Mouse (Mus musculus) bone marrow macrophage, adult 2 months (primary cell): Measurements from ENCODE around the gene Zfp282. TPM values are rescaled to one million over a fixed set of nuclear protein-coding genes. Genes with fewer than 3 reads are reported as not detected.

Source experiments
- H3K27ac ChIP-seq: 2 replicates; pipeline ENCODE4 v1.5.1; 2012; ENCODE audit warnings: low read depth, low read length; ENCODE audit not compliant: insufficient read depth
- H3K4me1 ChIP-seq: 2 replicates; pipeline ENCODE4 v1.6.1; 2012; ENCODE audit warnings: low read length; ENCODE audit not compliant: control insufficient read depth, insufficient read depth
- H3K4me3 ChIP-seq: 2 replicates; pipeline ENCODE4 v1.5.1; 2012; ENCODE audit warnings: mild to moderate bottlenecking, low read length, moderate library complexity; ENCODE audit not compliant: insufficient read depth
- CTCF ChIP-seq: IDR thresholded peaks from 2 replicates; pipeline ENCODE4 v1.5.1; 2012; ENCODE audit warnings: low read depth, mild to moderate bottlenecking, low read length, moderate library complexity
- POLR2A ChIP-seq: IDR thresholded peaks from 2 replicates; pipeline ENCODE4 v1.6.1; 2012; ENCODE audit warnings: mild to moderate bottlenecking, low read depth, low read length, borderline replicate concordance
- polyA plus RNA-seq: library from polyadenylated mRNA; stranded (reverse); fragments of >200 nt; gene quantifications from 2 replicates; pipeline ENCODE4 v1.2.4, GENCODE M21; 2012; ENCODE audit not compliant: missing spikeins, insufficient read depth, insufficient read length

The Zfp282 gene
- polyA plus RNA-seq, 1 experiment: 6.6 TPM

GRCm38 (mm10) chr6:47888812-47889383 lies 11.9 kb downstream of the Zfp282 start:
- TF ChIP-seq CTCF: no peak
- no peak for TF ChIP-seq POLR2A
- no peak overlapping the region for H3K4me3 ChIP-seq
- peaks cover 15% of the 10 kb centered on the region for H3K4me1 ChIP-seq
- H3K27ac ChIP-seq: peak overlapping the region; percentile 27; the same call in 1 of the 2 replicates

DNA sequence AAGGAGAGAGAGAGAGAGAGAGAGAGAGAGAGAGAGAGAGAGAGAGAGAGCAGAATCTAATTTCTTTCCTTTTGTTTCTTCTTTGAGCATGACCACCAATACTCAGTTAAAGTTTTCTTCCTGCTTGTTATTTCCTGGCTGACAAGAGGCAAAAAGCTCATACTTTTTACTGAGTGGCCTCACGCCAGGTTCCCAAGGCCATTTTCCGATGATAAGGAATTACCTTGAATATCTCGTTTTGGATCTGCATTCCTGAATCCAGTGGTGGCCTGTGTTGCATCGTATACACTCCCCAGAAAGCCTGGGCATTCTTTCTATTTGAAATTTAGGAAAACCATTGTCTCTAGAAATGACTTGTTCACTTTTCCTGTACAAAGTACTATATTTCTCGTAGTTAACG lies 22.4 kb downstream of the Zfp282 start:
- no peaks in the 10 kb centered on the region for H3K4me1 ChIP-seq
- no peak for TF ChIP-seq CTCF
- TF ChIP-seq POLR2A: no peak
- H3K4me3 ChIP-seq: no peak overlapping the region
- no peak overlapping the region for H3K27ac ChIP-seq

DNA sequence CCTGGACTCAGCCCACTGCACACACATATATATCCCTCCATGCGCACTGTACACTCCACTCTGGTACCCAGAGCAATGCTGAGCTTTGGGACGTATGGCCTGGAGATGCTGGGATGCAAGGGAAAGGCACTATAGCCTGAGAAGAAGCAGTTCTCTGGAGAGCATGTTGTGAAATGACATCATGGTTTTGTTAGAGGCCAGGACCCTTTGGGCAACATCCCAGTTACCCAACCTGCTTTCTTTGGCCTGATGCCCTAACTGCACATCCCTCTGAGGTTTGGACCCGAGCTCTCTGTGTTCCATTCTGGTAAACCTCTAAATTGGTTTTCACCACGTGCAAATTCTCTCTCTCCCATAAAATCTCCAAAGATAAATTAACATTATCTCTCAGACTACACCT lies 26.6 kb downstream of the Zfp282 start:
- H3K27ac ChIP-seq: no peak overlapping the region
- H3K4me1 ChIP-seq: no peaks in the 10 kb centered on the region
- TF ChIP-seq POLR2A (no peak), CTCF (no peak)
- H3K4me3 ChIP-seq: no peak overlapping the region

GRCm38 (mm10) chr6:47904361-47904760 lies 27.4 kb downstream of the Zfp282 start:
- no peak for TF ChIP-seq POLR2A
- TF ChIP-seq CTCF: no peak
- Histone ChIP-seq H3K4me3 (no peak overlapping the region), H3K27ac (no peak overlapping the region), H3K4me1 (no peaks in the 10 kb centered on the region)

DNA sequence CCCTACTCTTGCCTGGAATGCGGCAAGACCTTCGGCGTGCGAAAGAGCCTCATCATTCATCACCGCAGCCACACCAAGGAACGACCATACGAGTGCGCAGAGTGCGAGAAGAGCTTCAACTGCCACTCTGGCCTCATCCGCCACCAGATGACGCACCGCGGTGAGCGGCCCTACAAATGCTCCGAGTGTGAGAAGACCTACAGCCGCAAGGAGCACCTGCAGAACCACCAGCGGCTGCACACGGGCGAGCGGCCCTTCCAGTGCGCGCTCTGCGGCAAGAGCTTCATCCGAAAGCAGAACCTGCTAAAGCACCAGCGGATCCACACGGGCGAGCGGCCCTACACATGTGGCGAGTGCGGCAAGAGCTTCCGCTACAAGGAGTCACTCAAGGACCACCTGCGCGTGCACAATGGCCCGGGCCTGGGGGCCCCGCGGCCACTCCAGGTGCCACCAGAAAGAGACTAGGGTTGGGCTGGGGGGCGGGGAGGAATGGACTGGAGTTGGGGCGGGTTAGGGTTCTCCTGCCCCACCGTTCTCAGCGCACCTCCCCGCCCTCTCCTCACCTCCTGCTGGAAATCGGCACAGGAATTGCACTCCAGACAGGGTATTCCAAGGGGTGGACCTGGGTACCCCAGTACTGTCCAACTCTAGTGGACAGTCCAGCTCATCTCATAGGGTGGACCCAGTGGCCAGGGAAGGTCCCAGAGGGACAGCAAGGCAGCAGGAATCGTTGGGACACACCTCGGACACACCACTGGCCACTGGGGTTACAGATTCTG lies 28.1 kb downstream of the Zfp282 start:
- H3K4me1 ChIP-seq: no peaks in the 10 kb centered on the region
- no peak overlapping the region for H3K4me3 ChIP-seq
- TF ChIP-seq POLR2A (no peak), CTCF (no peak)
- no peak overlapping the region for H3K27ac ChIP-seq

- no peak for TF ChIP-seq POLR2A
- TF ChIP-seq CTCF: no peak
- Histone ChIP-seq H3K27ac (no peak overlapping the region), H3K4me1 (no peaks in the 10 kb centered on the region), H3K4me3 (no peak overlapping the region)
These were observed 29.3 kb downstream of the Zfp282 start for GRCm38 (mm10) chr6:47906326-47906725.

DNA sequence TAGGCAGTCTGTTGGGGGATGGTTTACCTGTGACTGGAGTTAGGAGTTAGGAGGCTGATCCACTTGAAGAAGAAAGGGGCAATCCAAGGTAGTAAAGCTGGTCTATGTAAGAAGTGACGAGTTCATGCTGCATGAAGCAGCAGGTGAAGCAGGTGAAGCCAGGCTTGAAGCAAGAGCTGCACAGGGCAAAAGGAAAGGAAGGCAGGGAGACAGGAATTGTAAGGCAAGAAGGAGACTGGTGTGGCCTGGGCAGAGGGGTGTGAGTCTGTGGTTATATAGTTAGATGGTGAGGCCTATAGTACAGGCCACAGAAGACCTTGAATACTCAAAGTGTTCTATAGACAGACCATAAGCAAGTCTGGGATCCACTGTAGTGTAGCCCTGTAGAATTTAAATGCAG lies 32.0 kb downstream of the Zfp282 start:
- Histone ChIP-seq H3K27ac (no peak overlapping the region), H3K4me3 (no peak overlapping the region), H3K4me1 (no peaks in the 10 kb centered on the region)
- no peak for TF ChIP-seq POLR2A
- TF ChIP-seq CTCF: no peak

GRCm38 (mm10) chr6:47911650-47912049 lies 34.6 kb downstream of the Zfp282 start:
- Histone ChIP-seq H3K4me3 (no peak overlapping the region), H3K27ac (no peak overlapping the region), H3K4me1 (no peaks in the 10 kb centered on the region)
- TF ChIP-seq CTCF: no peak
- no peak for TF ChIP-seq POLR2A

GRCm38 (mm10) chr6:47912991-47913390 lies 36.0 kb downstream of the Zfp282 start:
- H3K4me3 ChIP-seq: no peak overlapping the region
- TF ChIP-seq CTCF (no peak), POLR2A (no peak)

DNA sequence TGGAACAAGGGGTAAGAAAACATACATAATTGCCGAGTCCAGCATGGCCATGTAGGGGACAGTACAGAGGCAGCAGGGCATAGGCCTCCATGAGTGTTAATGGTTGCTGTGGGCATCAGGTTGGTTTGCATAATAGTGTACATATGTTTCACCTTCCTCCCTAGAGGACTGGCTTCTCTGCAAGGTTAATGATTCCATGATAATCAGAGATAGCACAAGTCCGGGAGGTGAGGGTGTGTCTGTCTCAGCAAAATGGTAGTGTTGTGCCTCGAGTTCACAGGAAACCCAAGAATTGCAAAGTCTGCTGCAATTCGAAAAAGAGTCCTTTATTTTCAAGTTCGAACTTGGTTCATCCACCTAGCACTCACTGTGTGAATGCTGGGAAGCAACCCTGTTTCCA lies 40.0 kb downstream of the Zfp282 start:
- Histone ChIP-seq H3K4me3 (no peak overlapping the region), H3K27ac (no peak overlapping the region), H3K4me1 (peaks cover 4% of the 10 kb centered on the region; the same call in 1 of the 2 replicates)
- TF ChIP-seq CTCF (no peak), POLR2A (no peak)

More at GRCm38 (mm10) chr6:47912991-47913390, 36.0 kb downstream of the Zfp282 start:
- Histone ChIP-seq H3K4me1 (no peaks in the 10 kb centered on the region), H3K27ac (no peak overlapping the region)
